Mouse (Mus musculus): ENCODE measurements around the gene Rcor1. TPM values are rescaled to one million over a fixed set of nuclear protein-coding genes. Genes with fewer than 3 reads are reported as not detected.
"Not testable (repeated sequence)": the region's sequence is repeated elsewhere in the genome, so short reads cannot be mapped to it uniquely, and the experiment has no call there.

The Rcor1 gene
- total RNA-seq, 2 experiments from 2014 or later: 14.3 to 19.4 TPM

GRCm38 (mm10) chr12:111069299-111069698 lies 30.1 kb downstream of the Rcor1 start:
- DNase-seq: not testable (repeated sequence)

GRCm38 (mm10) chr12:111071009-111071408 lies 31.9 kb downstream of the Rcor1 start:
- DNase-seq: no peak

- peak; percentile 15 for DNase-seq
These were observed 32.5 kb downstream of the Rcor1 start for GRCm38 (mm10) chr12:111071477-111072152.

- no peak for DNase-seq
These were observed 37.3 kb downstream of the Rcor1 start for GRCm38 (mm10) chr12:111076385-111076965.

GRCm38 (mm10) chr12:111085579-111085978 lies 46.4 kb downstream of the Rcor1 start:
- no peak for DNase-seq

- DNase-seq: no peak
These were observed 47.9 kb downstream of the Rcor1 start for GRCm38 (mm10) chr12:111087066-111087465.

- peak; percentile 67 for DNase-seq
These were observed 49.0 kb downstream of the Rcor1 start for GRCm38 (mm10) chr12:111088186-111088585.

GRCm38 (mm10) chr12:111088731-111089141 lies 49.6 kb downstream of the Rcor1 start:
- no peak for DNase-seq

GRCm38 (mm10) chr12:111089145-111089544 lies 50.0 kb downstream of the Rcor1 start:
- peak; percentile 15 for DNase-seq

- DNase-seq: no peak
These were observed 51.6 kb downstream of the Rcor1 start for GRCm38 (mm10) chr12:111090801-111091200.

- no peak for DNase-seq
These were observed 52.8 kb downstream of the Rcor1 start for GRCm38 (mm10) chr12:111091981-111092380.

- no peak for DNase-seq
These were observed 54.9 kb downstream of the Rcor1 start for GRCm38 (mm10) chr12:111094073-111094472.

GRCm38 (mm10) chr12:111095086-111095485 lies 55.9 kb downstream of the Rcor1 start:
- DNase-seq: no peak

GRCm38 (mm10) chr12:111096249-111096648 lies 57.1 kb downstream of the Rcor1 start:
- DNase-seq: no peak

GRCm38 (mm10) chr12:111097036-111097435 lies 57.9 kb downstream of the Rcor1 start:
- DNase-seq: no peak

- no peak for DNase-seq
These were observed 72.0 kb downstream of the Rcor1 start for GRCm38 (mm10) chr12:111111176-111111575.

- no peak for DNase-seq
These were observed 75.4 kb downstream of the Rcor1 start for GRCm38 (mm10) chr12:111114593-111114992.

GRCm38 (mm10) chr12:111119506-111120085 lies 80.4 kb downstream of the Rcor1 start:
- DNase-seq: no peak

GRCm38 (mm10) chr12:111120976-111121645 lies 82.0 kb downstream of the Rcor1 start:
- no peak for DNase-seq

- DNase-seq: no peak
These were observed 83.2 kb downstream of the Rcor1 start for GRCm38 (mm10) chr12:111122332-111122852.

GRCm38 (mm10) chr12:111124601-111125260 lies 85.6 kb downstream of the Rcor1 start:
- no peak for DNase-seq

- no peak for DNase-seq
These were observed 86.5 kb downstream of the Rcor1 start for GRCm38 (mm10) chr12:111125666-111126065.

All from gastrocnemius, postnatal 10 days (tissue).